Mouse (Mus musculus): Measurements from ENCODE around the gene Trim43c.

The Trim43c gene

DNA sequence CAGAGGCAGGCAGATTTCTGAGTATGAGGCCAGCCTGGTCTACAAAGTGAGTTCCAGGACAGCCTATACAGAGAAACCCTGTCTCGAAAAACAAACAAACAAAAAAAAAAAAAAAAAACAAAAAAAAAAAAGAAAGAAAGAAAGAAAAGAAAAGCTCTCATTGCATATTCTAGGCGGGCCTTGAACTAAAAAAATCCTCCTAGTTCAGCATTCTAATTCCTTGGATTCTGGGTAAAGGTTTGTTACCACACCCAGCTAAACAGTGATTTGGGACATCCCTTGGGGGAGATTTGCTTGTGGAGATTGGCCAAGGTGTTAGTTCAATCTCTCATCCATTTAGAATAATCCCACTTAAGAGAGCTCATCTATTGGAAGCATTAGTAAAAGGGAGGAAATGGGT, at the start of gene Trim43c:
Trim43c (plus strand) TSS at position 301 of the 400 bp plus-strand sequence.
- WGBS: 72% methylated on average over 2 of the region's 2 CpGs

DNA sequence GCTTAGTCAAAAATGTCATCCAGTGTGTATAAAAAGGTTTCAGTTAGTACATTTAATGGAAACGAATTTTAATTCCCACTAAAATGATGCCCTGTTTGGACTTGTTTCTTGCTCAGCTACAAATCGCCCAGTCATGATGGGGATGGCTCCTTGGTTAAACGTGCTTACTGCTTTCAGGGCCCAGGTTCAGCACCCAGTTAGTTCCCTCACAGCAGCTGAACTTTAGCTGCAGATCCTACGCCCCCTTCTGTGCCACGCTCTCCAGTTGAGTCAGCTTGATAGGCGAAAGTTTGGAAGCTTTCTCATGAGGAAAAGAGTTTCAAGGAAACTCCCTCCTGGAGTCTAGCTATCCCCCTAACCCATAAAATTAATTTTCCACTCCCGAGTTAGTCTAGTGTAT, 14.1 kb downstream of the Trim43c start:
- WGBS: 86% methylated on average over 7 of the region's 7 CpGs

DNA sequence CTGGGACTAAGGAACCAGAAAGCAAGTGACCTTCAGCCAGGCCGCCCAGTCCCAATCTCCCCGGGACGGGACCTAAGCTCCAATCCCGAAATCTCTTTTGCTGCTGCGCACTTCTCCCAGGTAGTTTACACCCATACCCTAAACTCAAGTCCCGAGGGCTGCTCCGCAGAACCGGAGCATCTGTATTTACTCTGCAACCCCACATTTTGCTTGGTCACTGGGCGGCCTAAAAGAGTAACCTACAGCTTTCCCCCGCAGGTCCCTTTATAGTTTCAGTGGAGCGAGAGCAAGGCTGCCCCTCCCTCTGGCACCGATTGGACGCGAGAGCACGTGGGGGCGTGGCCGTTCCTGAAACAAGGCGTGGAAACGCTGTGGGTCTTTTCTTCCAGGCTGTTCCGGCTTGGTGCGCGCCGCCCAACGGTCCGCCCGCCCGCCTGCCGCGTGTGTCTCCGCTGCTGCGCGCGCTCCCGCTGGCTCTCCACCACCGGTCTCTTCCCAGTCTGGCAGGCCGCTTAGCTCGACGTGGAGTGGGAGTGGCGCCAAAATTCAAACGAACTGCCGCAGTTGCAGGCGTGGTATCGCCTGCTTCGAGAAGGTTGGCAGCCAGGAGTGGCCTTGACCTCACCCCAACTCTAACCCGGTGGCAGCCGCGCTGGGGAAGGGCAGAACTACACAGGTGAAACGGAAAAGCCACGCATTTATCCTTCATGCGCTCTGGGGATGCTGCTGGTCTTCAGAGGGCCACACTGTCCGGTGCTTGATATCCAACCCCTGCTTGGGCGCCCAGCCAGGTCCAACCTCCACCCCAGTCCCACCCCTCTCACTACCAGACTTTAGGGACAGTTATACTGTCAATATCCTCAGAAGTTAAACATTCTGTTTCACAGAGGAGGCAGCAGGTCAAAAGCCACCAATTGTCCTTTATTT, 19.9 kb downstream of the Trim43c start:
- WGBS: 2% methylated on average over 52 of the region's 52 CpGs

All from cerebral cortex, adult 2 months (tissue).